Mouse (Mus musculus): ENCODE results near the gene Vav2. TPM values are rescaled to one million over a fixed set of nuclear protein-coding genes. Genes with fewer than 3 reads are reported as not detected.

The Vav2 gene
- total RNA-seq, 2 experiments from 2014 or later, result 10.2 to 10.5 TPM

DNA sequence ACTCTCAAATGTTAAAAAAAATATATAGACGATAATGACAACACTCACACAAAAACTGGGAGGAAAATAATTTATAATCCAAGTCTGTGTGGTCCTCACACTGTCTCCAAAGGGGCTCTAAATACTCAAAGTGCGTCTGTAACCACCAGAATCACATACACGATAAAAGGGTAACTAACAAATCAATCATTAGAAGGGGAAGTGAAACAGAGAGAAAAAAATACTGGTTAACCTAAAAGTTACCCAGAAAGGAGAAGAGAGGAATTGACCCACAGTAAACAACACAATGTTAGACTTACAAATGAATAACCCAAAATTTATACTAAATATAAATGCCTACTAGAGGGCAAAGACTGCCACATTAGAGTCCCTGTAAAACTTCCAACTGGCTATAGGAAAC lies 161.0 kb downstream of the Vav2 start:
- no peak overlapping the region for H3K27ac ChIP-seq
- intact Hi-C loops (cut with DNase I), result no loop called here
- TF ChIP-seq CTCF (IDR thresholded peaks at IDR 0.05), result no peak
- no peak overlapping the region for H3K4me3 ChIP-seq
- DNase-seq (ENCODE audit: extremely low spot score in 1 of 2, low spot score in 2 of 2), result no peak

DNA sequence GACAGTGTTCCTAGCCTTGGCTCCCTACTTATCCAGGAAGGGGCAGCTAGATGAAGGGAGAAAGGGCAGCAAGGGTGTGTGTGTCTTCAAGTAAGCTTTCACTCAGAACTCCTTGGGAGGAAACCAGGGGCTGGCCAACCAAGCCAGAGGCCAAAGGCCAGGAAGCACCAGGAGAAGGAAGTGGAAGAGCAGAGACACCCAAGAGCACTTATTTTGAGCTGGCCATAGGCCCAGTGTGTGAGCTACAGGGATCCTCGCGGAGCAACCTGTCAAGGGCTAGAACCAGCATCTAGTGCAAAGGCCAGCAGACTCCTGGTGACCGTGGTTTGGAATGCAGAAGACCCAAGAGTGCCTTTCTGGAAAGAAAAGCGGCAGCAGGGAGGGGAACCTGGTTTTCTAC lies 163.8 kb downstream of the Vav2 start:
- intact Hi-C loops (cut with DNase I), result no loop called here
- H3K27ac ChIP-seq, result no peak overlapping the region
- no peak overlapping the region for H3K4me3 ChIP-seq
- no peak for DNase-seq (ENCODE audit: extremely low spot score in 1 of 2, low spot score in 2 of 2)
- no peak for TF ChIP-seq CTCF (IDR thresholded peaks at IDR 0.05)

DNA sequence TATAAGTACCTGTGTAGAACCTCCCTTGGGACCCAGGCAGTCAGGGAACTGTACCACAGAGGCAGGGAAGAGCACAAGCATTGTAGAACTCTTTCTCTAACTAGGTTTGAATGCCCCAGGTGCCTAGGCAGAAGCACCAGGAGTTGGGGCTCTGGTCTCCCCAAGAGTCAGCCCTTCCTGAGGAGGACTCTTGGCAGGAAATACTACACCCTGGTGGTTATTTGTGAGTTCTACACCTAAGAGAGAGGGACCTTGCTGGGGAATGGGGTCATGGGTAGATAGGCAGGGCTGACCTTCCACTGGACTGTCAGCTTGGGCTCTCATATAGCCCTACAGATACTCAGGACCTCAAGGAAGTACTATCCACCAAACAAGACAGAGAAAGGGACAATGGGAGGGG lies 175.4 kb downstream of the Vav2 start:
- Histone ChIP-seq H3K27ac (no peak overlapping the region), H3K4me3 (no peak overlapping the region)
- DNase-seq (ENCODE audit: extremely low spot score in 1 of 2, low spot score in 2 of 2), result no peak
- TF ChIP-seq CTCF (IDR thresholded peaks at IDR 0.05), result no peak; the same call in 1 of the 2 replicates
- intact Hi-C loops (cut with DNase I), result no loop called here

DNA sequence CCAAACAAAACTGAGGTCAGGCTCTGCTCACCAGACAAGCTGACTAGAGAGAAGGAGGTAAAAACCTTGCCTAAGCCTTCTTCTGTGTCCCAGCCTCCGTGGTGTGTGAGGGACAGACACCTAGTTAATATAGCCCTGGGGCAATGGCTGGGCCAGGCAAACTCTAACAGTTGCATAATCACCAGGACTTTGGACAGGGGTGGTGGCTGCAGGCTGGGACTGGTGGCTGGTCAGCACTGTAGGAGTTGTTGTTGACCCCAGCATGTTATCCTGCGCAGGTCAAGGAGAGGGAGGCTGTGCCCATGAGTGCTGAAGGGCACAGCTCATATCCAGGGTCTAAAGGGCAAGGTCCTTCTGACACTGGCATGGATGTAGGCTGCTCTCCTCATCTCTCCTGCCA lies 178.6 kb downstream of the Vav2 start, which contains the start of gene Sardh:
Gene Sardh (minus strand): TSS at position 127 of the 400 bp plus-strand sequence.
- TF ChIP-seq CTCF (IDR thresholded peaks at IDR 0.05), result no peak
- Histone ChIP-seq H3K27ac (no peak within 1 kb of the TSS), H3K4me3 (no peak within 1 kb of the TSS)
- intact Hi-C loops (cut with DNase I), result no loop called here
- DNase-seq (ENCODE audit: extremely low spot score in 1 of 2, low spot score in 2 of 2), result no peak

DNA sequence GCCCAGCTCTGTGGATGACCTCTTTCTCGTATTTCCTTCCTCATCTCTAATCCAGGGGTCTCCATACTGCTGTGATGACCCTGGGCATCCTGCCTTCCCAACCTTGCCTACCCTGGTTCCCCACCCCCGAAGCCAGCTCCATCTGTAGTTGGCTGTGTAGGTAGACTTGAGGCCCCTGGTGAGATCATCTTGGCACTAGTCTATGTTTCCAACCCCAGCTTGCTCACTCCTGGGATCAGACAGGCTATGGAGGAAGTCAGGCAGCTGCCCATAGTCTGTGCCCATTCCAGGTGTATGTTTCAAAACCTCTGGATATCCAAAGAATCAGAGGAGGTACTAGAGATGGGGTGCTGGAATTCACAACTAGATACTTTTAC lies 179.4 kb downstream of the Vav2 start:
- Histone ChIP-seq H3K4me3 (no peak overlapping the region), H3K27ac (no peak overlapping the region)
- TF ChIP-seq CTCF (IDR thresholded peaks at IDR 0.05), result no peak
- intact Hi-C loops (cut with DNase I), result no loop called here
- DNase-seq (ENCODE audit: extremely low spot score in 1 of 2, low spot score in 2 of 2), result no peak

DNA sequence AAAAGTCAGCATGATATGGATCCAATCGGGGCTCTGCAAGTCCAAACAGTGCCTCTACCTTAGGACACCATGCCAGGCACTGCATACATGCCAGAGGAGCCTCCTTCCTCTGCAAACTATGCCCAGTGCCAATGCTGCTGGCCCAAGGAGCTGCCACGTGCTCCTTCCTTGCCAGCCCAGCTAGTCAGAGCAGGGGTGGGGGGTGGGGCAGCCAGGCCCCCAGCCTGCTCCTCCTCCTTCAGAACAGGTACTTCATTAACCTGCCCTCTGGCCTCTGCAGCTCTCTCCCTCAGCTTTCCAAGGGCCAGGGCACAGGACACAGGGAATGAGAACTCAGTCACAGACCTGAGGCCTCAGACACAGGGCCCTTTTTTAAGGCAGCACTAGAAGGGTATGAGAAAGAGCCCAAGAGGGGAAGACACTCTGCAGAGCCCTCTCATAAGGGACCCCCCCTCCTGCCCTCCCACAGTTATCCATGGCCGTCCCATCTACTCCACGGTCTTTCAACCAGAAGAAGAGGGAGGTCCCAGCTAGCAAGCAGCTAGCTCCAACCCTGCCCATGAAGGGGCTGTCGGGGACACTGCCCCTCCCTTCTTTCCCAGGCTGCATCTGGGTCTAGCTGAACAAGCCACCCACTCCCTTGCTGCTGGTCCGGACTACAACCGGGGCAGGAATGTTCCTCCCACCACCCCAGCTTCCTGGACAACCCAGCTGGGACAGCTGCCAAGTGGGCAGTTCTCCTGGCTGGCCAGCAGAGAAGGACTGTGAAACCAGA lies 179.9 kb downstream of the Vav2 start:
- intact Hi-C loops (cut with DNase I), result no loop called here
- no peak; the same call in 1 of the 2 replicates for TF ChIP-seq CTCF (IDR thresholded peaks at IDR 0.05)
- H3K27ac ChIP-seq, result peak overlapping the region; percentile 36; the same call in 1 of the 2 replicates
- peak overlapping the region; percentile 25; the same call in 1 of the 2 replicates for H3K4me3 ChIP-seq
- DNase-seq (ENCODE audit: extremely low spot score in 1 of 2, low spot score in 2 of 2), result peak; percentile 65 to 71

DNA sequence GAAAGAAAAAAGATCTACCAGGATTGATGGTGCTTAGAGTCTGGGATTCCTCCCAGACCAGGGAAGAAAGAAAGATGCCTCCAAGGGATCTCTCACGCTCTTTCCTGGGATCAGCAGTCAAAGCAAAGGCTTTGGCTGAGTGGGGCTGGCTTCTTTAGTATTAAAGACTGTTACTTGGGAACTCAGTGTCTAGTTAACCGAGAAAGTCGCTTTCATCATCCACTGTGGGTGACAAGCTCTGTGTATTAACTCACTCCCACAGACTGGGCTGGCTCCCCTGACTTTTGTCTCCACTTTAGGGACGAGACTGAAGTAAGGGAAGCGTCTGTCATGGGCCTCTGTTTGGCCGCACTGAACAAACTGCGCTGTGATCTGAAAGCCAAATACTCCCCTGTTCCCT lies 180.9 kb downstream of the Vav2 start:
- no peak overlapping the region for H3K27ac ChIP-seq
- no peak overlapping the region for H3K4me3 ChIP-seq
- no peak for TF ChIP-seq CTCF (IDR thresholded peaks at IDR 0.05)
- intact Hi-C loops (cut with DNase I), result no loop called here
- DNase-seq (ENCODE audit: extremely low spot score in 1 of 2, low spot score in 2 of 2), result no peak

DNA sequence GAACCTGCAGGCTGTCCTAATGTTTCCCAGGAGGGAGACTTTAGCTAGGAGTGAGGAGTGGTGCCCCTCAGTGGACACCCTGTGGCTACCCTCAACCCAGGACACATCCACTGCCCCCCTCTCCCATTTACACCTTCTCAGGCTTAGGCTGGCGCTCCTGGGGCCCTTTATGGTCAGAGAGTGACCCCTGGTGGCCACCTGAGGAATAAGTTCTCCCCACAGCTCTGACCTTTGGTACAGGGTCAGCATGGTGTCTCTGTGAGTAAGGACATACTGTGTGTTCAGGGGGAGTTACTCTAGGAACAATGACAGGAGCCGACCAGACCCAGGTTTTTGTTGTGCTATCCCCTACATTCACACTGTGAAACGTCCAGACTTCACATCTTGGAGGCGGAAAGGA lies 189.5 kb downstream of the Vav2 start:
- peak; percentile 57 to 66 for DNase-seq (ENCODE audit: extremely low spot score in 1 of 2, low spot score in 2 of 2)
- H3K4me3 ChIP-seq, result no peak overlapping the region

DNA sequence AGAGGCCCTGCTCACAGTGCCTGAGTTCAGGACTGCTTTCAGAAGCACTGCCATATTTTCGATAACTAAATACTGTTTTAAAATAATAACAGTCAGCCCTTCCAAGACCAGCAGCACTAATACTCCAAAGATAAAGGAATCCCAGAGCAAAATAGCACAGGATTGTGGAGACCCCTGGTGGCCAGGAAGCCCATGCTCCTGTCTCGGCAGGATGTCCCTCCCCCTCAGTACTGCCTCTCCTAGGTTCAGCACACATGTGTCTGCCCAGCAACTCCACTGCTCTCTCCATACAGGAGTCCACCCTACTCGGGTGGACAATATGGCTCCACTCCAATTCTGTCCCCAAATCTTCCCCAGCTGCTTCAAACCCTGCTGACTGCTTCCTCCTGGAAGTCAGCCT lies 191.1 kb downstream of the Vav2 start:
- DNase-seq (ENCODE audit: extremely low spot score in 1 of 2, low spot score in 2 of 2), result peak; percentile 75 to 77
- Histone ChIP-seq H3K4me3 (no peak overlapping the region), H3K27ac (no peak overlapping the region)
- intact Hi-C loops (cut with DNase I), result loop anchor here (2.0 to 5.0 kb wide), 2 partner anchors 109 to 588 kb away; no protein-coding TSS in a partner anchor
- TF ChIP-seq CTCF (IDR thresholded peaks at IDR 0.05), result peak; percentile 85

More for the DNA sequence above, 189.5 kb downstream of the Vav2 start:
- peak; percentile 98 for TF ChIP-seq CTCF (IDR thresholded peaks at IDR 0.05)
- intact Hi-C loops (cut with DNase I), result loop anchor here (1.0 to 5.0 kb wide), 4 partner anchors 111 to 590 kb away; no protein-coding TSS in a partner anchor
- no peak overlapping the region for H3K27ac ChIP-seq

DNA sequence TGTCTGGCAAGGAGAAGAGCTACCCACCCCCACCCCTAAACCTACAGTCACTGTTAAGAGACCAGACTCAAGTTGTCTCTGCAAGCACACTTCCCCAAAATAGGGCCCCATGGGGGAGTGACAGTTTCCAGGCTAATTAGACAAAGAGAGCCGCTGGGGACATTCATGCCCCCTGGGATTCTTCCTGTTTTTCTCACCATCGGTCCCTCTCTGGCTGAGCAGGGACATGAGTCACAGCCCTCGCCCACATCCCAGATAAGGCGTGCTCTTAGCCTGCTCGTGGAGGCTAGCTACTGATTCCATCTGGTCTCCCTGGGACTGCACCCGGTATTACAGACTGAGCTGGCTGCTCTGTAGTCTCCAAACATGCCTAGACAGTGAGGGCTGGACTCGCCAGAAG lies 194.5 kb downstream of the Vav2 start:
- DNase-seq (ENCODE audit: extremely low spot score in 1 of 2, low spot score in 2 of 2), result peak; percentile 56 to 65
- intact Hi-C loops (cut with DNase I), result loop anchor here (2.0 to 5.0 kb wide), 2 partner anchors 68 to 90 kb away; partner anchors contain the start of genes Dbh and Fam163b
- no peak for TF ChIP-seq CTCF (IDR thresholded peaks at IDR 0.05)

DNA sequence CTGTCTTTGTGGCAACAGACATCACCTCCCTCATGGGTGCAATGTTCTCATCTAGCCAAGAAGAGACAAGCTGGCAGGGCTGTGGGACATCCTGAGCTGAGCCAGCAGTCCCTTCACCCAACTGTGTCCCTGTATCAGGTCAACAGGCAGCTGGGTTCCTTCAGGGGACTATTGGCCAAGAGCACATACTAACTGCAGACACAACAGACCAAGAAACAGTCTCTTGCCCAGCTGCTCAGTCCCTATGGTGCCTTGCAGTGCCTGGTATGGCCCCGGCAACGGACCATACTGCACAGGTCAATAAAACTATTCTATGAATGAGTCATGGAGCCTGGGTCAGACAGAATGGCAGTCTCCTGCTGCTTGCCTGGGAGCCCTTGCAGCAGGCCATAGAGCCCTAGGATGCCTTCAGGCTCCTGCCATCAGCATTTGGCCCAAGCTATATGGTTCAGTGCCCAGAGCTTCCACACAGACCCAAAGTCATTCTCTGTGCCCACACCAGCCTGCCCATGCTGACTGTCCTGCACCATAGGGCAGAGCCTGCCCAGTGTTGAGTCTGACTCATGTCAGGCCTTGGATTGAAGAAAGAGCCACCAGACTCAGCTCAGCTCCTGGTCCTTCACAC lies 197.2 kb downstream of the Vav2 start:
- TF ChIP-seq CTCF (IDR thresholded peaks at IDR 0.05), result no peak
- no peak for DNase-seq (ENCODE audit: extremely low spot score in 1 of 2, low spot score in 2 of 2)
- H3K4me3 ChIP-seq, result no peak overlapping the region
- H3K27ac ChIP-seq, result no peak overlapping the region
- intact Hi-C loops (cut with DNase I), result loop anchor here (5.0 kb wide), 1 partner anchor 87 kb away; the partner anchor contains the start of gene Fam163b

More for the DNA sequence above, 194.5 kb downstream of the Vav2 start:
- no peak overlapping the region for H3K4me3 ChIP-seq
- H3K27ac ChIP-seq, result peak overlapping the region; percentile 59; the same call in 1 of the 2 replicates

DNA sequence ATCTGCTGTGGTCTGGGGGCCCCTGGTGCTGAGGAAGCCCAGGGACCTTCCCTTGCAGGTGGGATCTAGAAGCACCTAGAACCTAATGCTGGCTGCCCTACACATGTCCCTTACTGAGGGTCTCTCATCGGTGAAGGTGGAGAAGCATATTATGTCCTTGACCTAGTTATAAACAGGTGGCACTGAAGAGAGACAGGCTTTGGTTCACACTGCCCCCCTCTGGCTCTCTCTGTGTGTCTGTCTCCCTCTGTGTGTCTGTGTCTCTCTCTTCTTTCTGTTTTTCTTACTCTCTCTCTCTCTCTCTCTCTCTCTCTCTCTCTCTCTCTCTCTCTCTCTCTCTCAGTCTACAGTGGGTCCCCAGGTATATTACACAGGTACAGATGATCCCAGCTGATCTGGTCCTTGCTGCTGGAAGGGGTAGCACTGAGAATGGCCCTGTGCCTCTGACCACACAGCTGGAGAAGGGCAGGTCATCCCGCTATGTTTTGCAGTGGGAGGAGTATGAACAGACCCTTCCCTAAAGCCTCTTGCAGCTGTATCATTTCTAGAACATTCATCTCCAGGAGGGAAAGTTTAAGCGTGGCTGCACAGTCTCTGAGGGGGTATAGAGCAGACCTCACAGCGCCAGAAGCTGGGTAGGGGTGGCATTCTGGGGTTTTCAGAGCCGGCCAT lies 197.9 kb downstream of the Vav2 start:
- TF ChIP-seq CTCF (IDR thresholded peaks at IDR 0.05), result peak; percentile 17
- DNase-seq (ENCODE audit: extremely low spot score in 1 of 2, low spot score in 2 of 2), result no peak
- intact Hi-C loops (cut with DNase I), result no loop called here
- Histone ChIP-seq H3K4me3 (no peak overlapping the region), H3K27ac (no peak overlapping the region)

Measured in left cerebral cortex, adult 2 months (tissue).